Mouse (Mus musculus) neutrophil, adult 5-6 weeks (primary cell): ENCODE data around the gene Dnm1. TPM values are rescaled to one million over a fixed set of nuclear protein-coding genes. Genes with fewer than 3 reads are reported as not detected.
"Not testable (repeated sequence)": the region's sequence is repeated elsewhere in the genome, so short reads cannot be mapped to it uniquely, and the experiment has no call there.

Experiments
- ATAC-seq: fragments of 151-379, 151-347 bp; 2 replicates; pipeline ENCODE4 v1.8.0; 2017; ENCODE audit warnings: mild to moderate bottlenecking, moderate TSS enrichment; ENCODE audit not compliant: insufficient number of reproducible peaks, poor library complexity, low FRiP score, severe bottlenecking; ENCODE audit errors: extremely low read depth
- total RNA-seq: library from RNA; stranded (forward); fragments of 200-1000 nt; gene quantifications from 2 replicates; pipeline ENCODE4 v1.2.3, GENCODE M21; 2017

Dnm1 gene
- total RNA-seq, 1 experiment from 2014 or later = not detected

- no peak for ATAC-seq
Measured at GRCm38 (mm10) chr2:32363376-32364106, 10.4 kb upstream of the Dnm1 start.

- ATAC-seq = peak; percentile 72
Measured at GRCm38 (mm10) chr2:32362817-32363340, 9.7 kb upstream of the Dnm1 start.

- ATAC-seq = not testable (repeated sequence)
Measured at GRCm38 (mm10) chr2:32362274-32362673, 9.1 kb upstream of the Dnm1 start.

GRCm38 (mm10) chr2:32361437-32361836 lies 8.3 kb upstream of the Dnm1 start:
- peak; percentile 58 for ATAC-seq

- ATAC-seq = no peak
Measured at GRCm38 (mm10) chr2:32360741-32361140, 7.6 kb upstream of the Dnm1 start.

- no peak for ATAC-seq
Measured at GRCm38 (mm10) chr2:32358381-32358780, 5.2 kb upstream of the Dnm1 start.

GRCm38 (mm10) chr2:32357710-32358109 lies 4.6 kb upstream of the Dnm1 start:
- ATAC-seq = no peak

GRCm38 (mm10) chr2:32356216-32356615 lies 3.1 kb upstream of the Dnm1 start:
- ATAC-seq = no peak

- ATAC-seq = no peak
Measured at GRCm38 (mm10) chr2:32354336-32354895, 1.3 kb upstream of the Dnm1 start.

GRCm38 (mm10) chr2:32353836-32354235 lies 698 bp upstream of the Dnm1 start:
- no peak for ATAC-seq

- ATAC-seq = no peak
Measured at GRCm38 (mm10) chr2:32352151-32353006, 759 bp downstream of the Dnm1 start, which contains the start of gene Ciz1. Ciz1 (plus strand) TSS chr2:32352327.

- ATAC-seq = no peak
Measured at GRCm38 (mm10) chr2:32351471-32351961, 1.6 kb downstream of the Dnm1 start.

GRCm38 (mm10) chr2:32350471-32351051 lies 2.6 kb downstream of the Dnm1 start:
- ATAC-seq = no peak

GRCm38 (mm10) chr2:32349625-32350255 lies 3.4 kb downstream of the Dnm1 start:
- ATAC-seq = no peak

- ATAC-seq = no peak
Measured at GRCm38 (mm10) chr2:32348311-32348710, 4.8 kb downstream of the Dnm1 start.

- no peak for ATAC-seq
Measured at GRCm38 (mm10) chr2:32347019-32347418, 6.1 kb downstream of the Dnm1 start.

GRCm38 (mm10) chr2:32344598-32345321 lies 8.4 kb downstream of the Dnm1 start:
- ATAC-seq = no peak

GRCm38 (mm10) chr2:32344056-32344455 lies 9.1 kb downstream of the Dnm1 start:
- no peak for ATAC-seq
